Mouse (Mus musculus) stomach, postnatal 0 days (tissue): ENCODE data around the gene Ust.

Experiments used
- CTCF ChIP-seq: IDR thresholded peaks from 2 replicates; pipeline ENCODE4 v1.5.1; 2016; ENCODE audit warnings: antibody characterized with exemption, low read depth, mild to moderate bottlenecking, moderate library complexity
- EP300 ChIP-seq: optimal IDR thresholded peaks from 2 replicates; pipeline ENCODE3; 2016; ENCODE audit warnings: antibody characterized with exemption

DNA sequence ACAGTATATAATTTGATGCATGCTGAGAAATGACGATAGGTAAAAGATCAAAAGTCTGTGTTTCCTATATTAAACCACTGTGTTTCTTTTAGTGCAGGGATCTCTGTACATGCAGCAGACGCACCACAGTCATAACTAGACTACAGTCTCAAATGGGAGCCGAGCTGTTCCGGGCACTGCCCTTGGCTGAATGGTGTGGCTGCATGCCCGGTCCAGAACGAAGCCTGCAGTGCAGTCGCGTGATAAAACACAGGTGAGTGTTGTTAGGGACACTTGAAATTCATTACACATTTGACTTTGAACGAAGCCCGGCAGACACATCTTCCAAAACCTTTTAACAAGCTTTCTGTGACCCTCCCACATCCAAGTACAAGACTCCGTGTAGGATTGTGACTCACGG, 46.6 kb downstream of the Ust start:
- TF ChIP-seq CTCF (no peak), EP300 (no peak)
